Mouse (Mus musculus) lung, postnatal 0 days (tissue): Measurements from ENCODE around the gene Amacr. TPM values are rescaled to one million over a fixed set of nuclear protein-coding genes. Genes with fewer than 3 reads are reported as not detected.

Experiments used
- ATAC-seq: fragments of 200-750 bp; cut with Nextera tagmentation; 2 replicates; pipeline ENCODE4 v1.8.0; 2017; ENCODE audit warnings: moderate library complexity
- DNase-seq: peaks from one replicate; pipeline ENCODE4 v3.0.0-alpha.2; 2016; ENCODE audit warnings: low spot score
- H3K27ac ChIP-seq: fragments of 300-500 bp; sonication (generic); 2 replicates; pipeline ENCODE4 v1.5.1; 2014; ENCODE audit warnings: antibody characterized with exemption, mild to moderate bottlenecking, low read length, mixed read lengths
- H3K27me3 ChIP-seq: fragments of 300-500 bp; sonication (generic); replicated peaks from 2 replicates; pipeline ENCODE4 v1.6.1; 2014; ENCODE audit warnings: low read length, mixed read lengths; ENCODE audit not compliant: insufficient read depth
- H3K36me3 ChIP-seq: fragments of 300-500 bp; sonication (generic); 2 replicates; pipeline ENCODE4 v1.6.1; 2014; ENCODE audit warnings: low read length, mixed read lengths; ENCODE audit not compliant: insufficient read depth
- H3K4me1 ChIP-seq: fragments of 300-500 bp; sonication (generic); 2 replicates; pipeline ENCODE4 v1.6.1; 2014; ENCODE audit warnings: antibody characterized with exemption, low read depth, low read length, mixed read lengths; ENCODE audit not compliant: insufficient read depth
- H3K4me2 ChIP-seq: fragments of 300-500 bp; sonication (generic); replicated peaks from 2 replicates; pipeline ENCODE4 v1.6.1; 2014; ENCODE audit warnings: low read depth, mild to moderate bottlenecking, low read length, moderate library complexity, mixed read lengths
- H3K4me3 ChIP-seq: fragments of 300-500 bp; sonication (generic); 2 replicates; pipeline ENCODE4 v1.5.1; 2014; ENCODE audit warnings: low read depth, low read length
- H3K9ac ChIP-seq: fragments of 300-500 bp; sonication (generic); replicated peaks from 2 replicates; pipeline ENCODE4 v1.6.1; 2014; ENCODE audit warnings: low read depth, mild to moderate bottlenecking
- H3K9me3 ChIP-seq: fragments of 300-500 bp; sonication (generic); 2 replicates; pipeline ENCODE4 v1.6.1; 2016; ENCODE audit warnings: low read length, mixed read lengths
- CTCF ChIP-seq: IDR thresholded peaks from 2 replicates; pipeline ENCODE4 v1.5.1; 2016; ENCODE audit warnings: antibody characterized with exemption, mild to moderate bottlenecking
- EP300 ChIP-seq: IDR thresholded peaks from 2 replicates; pipeline ENCODE4 v1.6.1; 2016; ENCODE audit warnings: antibody characterized with exemption, mild to moderate bottlenecking, control low read depth
- WGBS: fragments of 180-500 bp; shearing (Covaris S2); extraction: QIAGEN DNeasy Blood & Tissue Kit; methylation state at CpG from one replicate; pipeline ENCODE4 v1.1.7; 2014; 5-methylcytosine and 5-hydroxymethylcytosine counted together
- polyA plus RNA-seq: library from polyadenylated mRNA; unstranded; fragments of >200 nt; fragmentation: Nextera tagmentation; extraction: Ambion mirVana; gene quantifications from 2 replicates; pipeline ENCODE4 v1.2.1, GENCODE M21; 2015

Gene Amacr
- polyA plus RNA-seq, 1 experiment from 2014 or later = 11.0 TPM

- Histone ChIP-seq H3K36me3 (no peaks in the 10 kb centered on the region), H3K4me2 (no peak overlapping the region), H3K4me3 (no peak overlapping the region), H3K27me3 (no peaks in the 10 kb centered on the region), H3K9ac (no peak overlapping the region), H3K27ac (no peak overlapping the region), H3K9me3 (no peaks in the 10 kb centered on the region), H3K4me1 (no peaks in the 10 kb centered on the region)
- ATAC-seq (no peak), DNase-seq (no peak)
- 82% methylated on average over 15 of the region's 15 CpGs for WGBS
- no peak for TF ChIP-seq EP300
- no peak for TF ChIP-seq CTCF
Measured at GRCm38 (mm10) chr15:10959277-10960026, 22.1 kb upstream of the Amacr start.

DNA sequence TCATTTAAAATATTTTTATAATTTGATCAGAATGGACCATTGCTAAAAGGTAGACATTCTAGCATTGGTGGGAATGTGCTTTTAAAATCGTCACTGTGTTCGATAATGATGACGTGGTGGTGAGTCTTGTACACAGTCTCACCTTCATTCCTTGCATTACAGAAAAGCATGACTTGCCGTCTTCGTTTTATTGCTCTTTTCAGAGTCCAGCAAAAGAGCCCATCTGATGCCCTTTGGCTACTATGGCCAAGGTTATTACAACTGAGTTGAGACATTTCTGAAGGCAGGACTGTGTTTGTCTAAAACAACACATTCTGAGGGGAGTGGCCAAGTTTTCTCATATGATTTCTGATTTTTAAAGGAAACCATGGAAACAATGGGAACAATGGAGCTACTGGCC lies 21.3 kb upstream of the Amacr start:
- 95% methylated on average over 5 of the region's 5 CpGs for WGBS
- Histone ChIP-seq H3K36me3 (no peaks in the 10 kb centered on the region), H3K9ac (no peak overlapping the region), H3K27ac (no peak overlapping the region), H3K9me3 (no peaks in the 10 kb centered on the region), H3K4me3 (no peak overlapping the region), H3K27me3 (no peaks in the 10 kb centered on the region), H3K4me1 (no peaks in the 10 kb centered on the region), H3K4me2 (no peak overlapping the region)
- no peak for TF ChIP-seq EP300
- no peak for TF ChIP-seq CTCF
- no peak for DNase-seq
- no peak for ATAC-seq

DNA sequence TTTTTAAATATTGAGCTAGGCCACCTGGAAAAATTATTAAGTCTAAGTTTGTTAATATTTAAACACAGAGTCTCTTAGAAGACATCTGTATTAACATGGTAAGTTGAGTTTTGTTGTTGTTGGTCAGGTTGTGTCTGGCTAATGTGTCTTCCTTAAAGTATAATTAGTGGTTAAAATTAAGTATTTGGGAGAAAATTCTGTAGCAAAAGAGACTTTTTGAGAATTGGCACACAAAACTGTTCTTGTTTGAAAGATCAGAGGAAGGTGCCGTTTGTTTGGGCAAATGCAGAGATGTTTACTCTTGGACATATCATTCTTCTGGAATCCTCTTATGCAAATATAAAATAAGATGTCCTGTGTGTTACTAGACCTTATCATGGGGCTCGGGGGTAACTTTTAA lies 19.0 kb upstream of the Amacr start:
- Histone ChIP-seq H3K27ac (no peak overlapping the region), H3K9me3 (no peaks in the 10 kb centered on the region), H3K36me3 (no peaks in the 10 kb centered on the region), H3K4me3 (no peak overlapping the region), H3K4me2 (no peak overlapping the region), H3K27me3 (no peaks in the 10 kb centered on the region), H3K4me1 (no peaks in the 10 kb centered on the region), H3K9ac (no peak overlapping the region)
- no peak for ATAC-seq
- DNase-seq = no peak
- no peak for TF ChIP-seq EP300
- TF ChIP-seq CTCF = no peak
- 54% methylated on average over 2 of the region's 2 CpGs for WGBS

- no peak for ATAC-seq
- H3K9ac ChIP-seq = no peak overlapping the region
- no peak overlapping the region for H3K4me3 ChIP-seq
- H3K4me1 ChIP-seq = no peaks in the 10 kb centered on the region
- DNase-seq = no peak
- H3K9me3 ChIP-seq = no peaks in the 10 kb centered on the region
- H3K4me2 ChIP-seq = no peak overlapping the region
- WGBS = 77% methylated on average over 3 of the region's 3 CpGs
- TF ChIP-seq CTCF = no peak
- no peak for TF ChIP-seq EP300
- H3K27me3 ChIP-seq = no peaks in the 10 kb centered on the region
- H3K36me3 ChIP-seq = no peaks in the 10 kb centered on the region
- H3K27ac ChIP-seq = no peak overlapping the region
Measured at GRCm38 (mm10) chr15:10969439-10969838, 12.1 kb upstream of the Amacr start.

DNA sequence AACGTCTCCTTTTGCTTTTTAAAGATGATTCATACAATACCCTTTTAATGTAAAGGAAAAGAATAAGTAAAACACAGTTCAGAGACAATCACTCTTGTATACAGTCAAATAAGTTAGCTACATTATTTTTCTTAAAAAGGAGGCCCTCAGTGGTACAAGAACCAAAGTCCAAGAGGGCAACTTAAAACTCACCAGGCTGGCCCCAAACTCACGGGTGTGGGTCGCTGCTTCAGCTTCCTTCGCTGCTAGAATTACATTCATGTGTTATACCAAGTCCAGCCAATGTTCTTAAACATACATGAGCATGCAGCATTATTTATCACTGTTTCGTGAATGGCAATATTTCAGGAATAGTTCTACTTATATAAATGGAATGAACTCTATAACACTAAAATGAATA lies 10.8 kb upstream of the Amacr start:
- H3K4me2 ChIP-seq = no peak overlapping the region
- TF ChIP-seq CTCF (no peak), EP300 (no peak)
- no peak overlapping the region for H3K4me3 ChIP-seq
- DNase-seq (no peak), ATAC-seq (no peak)
- H3K36me3 ChIP-seq = no peaks in the 10 kb centered on the region
- 83% methylated on average over 5 of the region's 5 CpGs for WGBS
- no peaks in the 10 kb centered on the region for H3K9me3 ChIP-seq
- no peaks in the 10 kb centered on the region for H3K4me1 ChIP-seq
- no peak overlapping the region for H3K27ac ChIP-seq
- no peak overlapping the region for H3K9ac ChIP-seq
- H3K27me3 ChIP-seq = no peaks in the 10 kb centered on the region

- no peak for DNase-seq
- H3K9me3 ChIP-seq = no peaks in the 10 kb centered on the region
- no peak overlapping the region for H3K27ac ChIP-seq
- no peak overlapping the region for H3K9ac ChIP-seq
- H3K4me1 ChIP-seq = no peaks in the 10 kb centered on the region; the same call in 1 of the 2 replicates
- no peaks in the 10 kb centered on the region for H3K36me3 ChIP-seq
- no peaks in the 10 kb centered on the region for H3K27me3 ChIP-seq
- no peak overlapping the region for H3K4me2 ChIP-seq
- ATAC-seq = no peak
- H3K4me3 ChIP-seq = no peak overlapping the region
- TF ChIP-seq EP300 (no peak), CTCF (no peak)
Measured at GRCm38 (mm10) chr15:10977151-10977550, 4.4 kb upstream of the Amacr start.
